Mouse (Mus musculus): ENCODE data around the gene Insr.

DNA sequence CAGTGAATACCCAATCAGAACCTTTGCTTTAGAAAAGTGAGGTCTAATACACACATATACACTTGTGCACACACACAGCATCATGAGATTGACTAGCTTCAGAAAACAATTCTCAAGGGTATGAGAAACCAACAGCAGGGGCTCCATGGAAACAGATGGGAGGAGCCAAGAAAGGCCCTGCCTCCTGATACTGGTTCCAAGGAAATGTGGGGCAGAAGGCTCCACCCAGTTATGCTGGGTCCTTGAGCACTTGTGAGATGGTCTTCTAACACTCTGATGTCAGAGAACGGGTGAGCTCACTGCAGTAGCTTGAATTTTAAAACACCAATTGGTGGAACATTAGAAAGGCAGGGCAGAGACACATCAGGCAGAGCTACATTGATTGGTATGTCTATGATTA is 53.7 kb downstream of the Insr start:
- TF ChIP-seq CTCF (IDR thresholded peaks at IDR 0.05; ENCODE audit: low read depth) (no peak), EP300 (IDR thresholded peaks at IDR 0.05; ENCODE audit: low read depth) (no peak)
